Mouse (Mus musculus): ENCODE results near the gene Elp1. TPM values are rescaled to one million over a fixed set of nuclear protein-coding genes. Genes with fewer than 3 reads are reported as not detected.
A peak's percentile ranks its signal among the peaks of the same experiment; 100 is the strongest.

The Elp1 gene
- 10 to 100 TPM; 65.0 to 68.6 TPM for total RNA-seq (2021)

GRCm38 (mm10) chr4:56801907-56802668 is at the start of gene Elp1, which contains the start of gene Fam206a:
Gene Elp1 (minus strand): TSS chr4:56802331.
Gene Fam206a (plus strand): TSS chr4:56802345.
- peak; percentile 97 to 98 for DNase-seq

- DNase-seq, result no peak
Observed at GRCm38 (mm10) chr4:56850724-56851123, 48.6 kb upstream of the Elp1 start.

GRCm38 (mm10) chr4:56848044-56848443 is 45.9 kb upstream of the Elp1 start:
- no peak for DNase-seq

- no peak for DNase-seq
Observed at GRCm38 (mm10) chr4:56847400-56847799, 45.3 kb upstream of the Elp1 start.

GRCm38 (mm10) chr4:56845896-56846533 is 43.9 kb upstream of the Elp1 start:
- DNase-seq, result no peak

- DNase-seq, result no peak
Observed at GRCm38 (mm10) chr4:56844911-56845310, 42.8 kb upstream of the Elp1 start.

- DNase-seq, result no peak
Observed at GRCm38 (mm10) chr4:56843963-56844362, 41.8 kb upstream of the Elp1 start.

- no peak for DNase-seq
Observed at GRCm38 (mm10) chr4:56842501-56842900, 40.4 kb upstream of the Elp1 start.

GRCm38 (mm10) chr4:56840297-56840696 is 38.2 kb upstream of the Elp1 start:
- no peak for DNase-seq

GRCm38 (mm10) chr4:56837661-56838060 is 35.5 kb upstream of the Elp1 start:
- DNase-seq, result no peak

GRCm38 (mm10) chr4:56831998-56832397 is 29.9 kb upstream of the Elp1 start:
- DNase-seq, result no peak

GRCm38 (mm10) chr4:56831013-56831609 is 29.0 kb upstream of the Elp1 start:
- DNase-seq, result no peak

- DNase-seq, result peak; percentile 40 to 54
Observed at GRCm38 (mm10) chr4:56829511-56829921, 27.4 kb upstream of the Elp1 start.

- no peak for DNase-seq
Observed at GRCm38 (mm10) chr4:56828932-56829331, 26.8 kb upstream of the Elp1 start.

GRCm38 (mm10) chr4:56824231-56824630 is 22.1 kb upstream of the Elp1 start:
- no peak for DNase-seq

- no peak for DNase-seq
Observed at GRCm38 (mm10) chr4:56820017-56820550, 18.0 kb upstream of the Elp1 start.

GRCm38 (mm10) chr4:56815131-56815530 is 13.0 kb upstream of the Elp1 start:
- no peak for DNase-seq

- DNase-seq, result no peak
Observed at GRCm38 (mm10) chr4:56812096-56812495, 10.0 kb upstream of the Elp1 start.

GRCm38 (mm10) chr4:56811642-56812041 is 9.5 kb upstream of the Elp1 start:
- no peak for DNase-seq

- no peak for DNase-seq
Observed at GRCm38 (mm10) chr4:56809050-56809449, 6.9 kb upstream of the Elp1 start.

- no peak for DNase-seq
Observed at GRCm38 (mm10) chr4:56802669-56803150, 579 bp upstream of the Elp1 start.

GRCm38 (mm10) chr4:56791373-56791772 is 10.8 kb downstream of the Elp1 start:
- no peak for DNase-seq

- no peak for DNase-seq
Observed at GRCm38 (mm10) chr4:56771065-56771464, 31.1 kb downstream of the Elp1 start.

All from layer of hippocampus, postnatal 36 days (tissue).